Mouse (Mus musculus) forebrain, embryonic 13.5 days (tissue): Measurements from ENCODE around the gene Igflr1. TPM values are rescaled to one million over a fixed set of nuclear protein-coding genes. Genes with fewer than 3 reads are reported as not detected.

Source experiments
- ATAC-seq: fragments of 200-750 bp; cut with Nextera tagmentation; 2 replicates; pipeline ENCODE4 v1.8.0; 2017
- H3K27ac ChIP-seq: fragments of 300-500 bp; sonication (generic); 2 replicates; pipeline ENCODE4 v1.5.1; 2015; ENCODE audit warnings: inconsistent platforms, mild to moderate bottlenecking, moderate library complexity
- H3K27me3 ChIP-seq: fragments of 300-500 bp; sonication (generic); 2 replicates; pipeline ENCODE4 v1.6.1; 2015; ENCODE audit warnings: mild to moderate bottlenecking, inconsistent platforms
- H3K36me3 ChIP-seq: fragments of 300-500 bp; sonication (generic); 2 replicates; pipeline ENCODE4 v1.6.1; 2015; ENCODE audit warnings: mild to moderate bottlenecking, inconsistent platforms; ENCODE audit not compliant: poor library complexity, severe bottlenecking
- H3K4me1 ChIP-seq: fragments of 300-500 bp; sonication (generic); 2 replicates; pipeline ENCODE4 v1.6.1; 2015; ENCODE audit warnings: inconsistent platforms
- H3K4me2 ChIP-seq: fragments of 300-500 bp; sonication (generic); 2 replicates; pipeline ENCODE4 v1.6.1; 2015; ENCODE audit warnings: inconsistent platforms, mild to moderate bottlenecking, moderate library complexity
- H3K4me3 ChIP-seq: fragments of 300-500 bp; sonication (generic); 2 replicates; pipeline ENCODE4 v1.5.1; 2015; ENCODE audit warnings: mild to moderate bottlenecking, inconsistent platforms
- H3K9ac ChIP-seq: fragments of 300-500 bp; sonication (generic); 2 replicates; pipeline ENCODE4 v1.6.1; 2015; ENCODE audit warnings: mild to moderate bottlenecking, inconsistent platforms
- H3K9me3 ChIP-seq: fragments of 300-500 bp; sonication (generic); replicated peaks from 2 replicates; pipeline ENCODE4 v1.6.1; 2016; ENCODE audit warnings: inconsistent platforms
- WGBS: fragments of 180-500 bp; shearing (Covaris S2); methylation state at CpG from one replicate; pipeline ENCODE4 v1.1.7; 2015; 5-methylcytosine and 5-hydroxymethylcytosine counted together
- polyA plus RNA-seq: library from polyadenylated mRNA; unstranded; fragments of >200 nt; fragmentation: Nextera tagmentation; extraction: Ambion mirVana; gene quantifications from 2 replicates; pipeline ENCODE4 v1.2.1, GENCODE M21; 2015

Gene Igflr1
- polyA plus RNA-seq: 7.4 and 8.2 TPM in 2 replicates

DNA sequence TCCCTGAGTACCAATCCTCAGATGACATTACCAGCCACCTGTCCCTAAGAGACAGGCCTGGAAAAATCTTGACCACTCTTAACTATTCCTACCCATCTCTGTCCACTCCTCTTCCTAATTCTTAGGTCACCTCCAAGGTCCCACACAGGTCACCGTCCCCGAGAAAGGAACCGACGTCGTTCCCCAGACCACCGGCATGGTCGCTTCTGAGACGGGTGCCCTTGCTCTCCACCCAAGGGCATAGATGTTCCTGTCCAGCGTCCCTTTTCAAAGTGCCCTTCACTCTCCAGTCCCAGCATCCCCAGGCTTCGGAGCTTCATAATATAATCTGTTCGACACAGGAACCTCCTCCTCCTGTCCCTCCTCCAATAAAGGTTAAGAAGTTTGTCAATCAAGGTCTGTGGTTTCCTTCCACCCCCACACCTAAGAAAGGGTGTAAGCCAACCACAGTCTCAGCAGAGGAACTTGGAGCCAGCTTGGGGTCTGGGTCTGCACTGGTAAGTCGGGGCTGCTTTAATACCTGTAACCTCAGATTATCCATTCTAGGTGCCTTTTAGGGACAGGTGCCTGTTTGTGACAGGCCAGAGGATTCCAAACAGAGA lies at the start of gene Igflr1:
Gene Igflr1 (plus strand): TSS at position 458 of the 602 bp plus-strand sequence.
- Histone ChIP-seq H3K27ac (no peak within 1 kb of the TSS), H3K36me3 (peaks cover 54% of the 10 kb centered on the region), H3K4me2 (peak within 1 kb of the TSS; percentile 89), H3K4me1 (peaks cover 20% of the 10 kb centered on the region), H3K9me3 (no peaks in the 10 kb centered on the region), H3K9ac (no peak within 1 kb of the TSS), H3K27me3 (no peaks in the 10 kb centered on the region), H3K4me3 (no peak within 1 kb of the TSS)
- 95% methylated on average over 12 of the region's 12 CpGs for WGBS
- no peak for ATAC-seq

DNA sequence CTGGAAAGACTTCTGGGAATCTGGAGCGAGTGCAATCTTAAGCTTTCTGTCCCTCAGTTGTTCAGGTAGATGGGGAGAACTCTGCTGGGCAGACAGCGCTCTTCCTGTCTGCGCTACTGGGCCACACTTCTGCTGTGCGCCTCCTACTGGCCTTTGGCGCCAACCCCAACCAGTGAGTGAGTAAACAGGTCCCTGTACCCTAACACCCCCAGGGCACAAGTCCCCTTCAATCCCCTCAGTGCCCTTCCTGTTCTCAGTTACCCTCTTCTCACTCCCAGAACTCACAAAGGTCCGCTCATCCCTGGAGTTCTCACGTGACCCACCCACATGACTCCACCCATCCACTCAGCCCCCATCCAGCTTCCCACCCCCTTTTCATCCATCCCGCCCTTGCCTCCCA lies 46.9 kb upstream of the Igflr1 start:
- Histone ChIP-seq H3K36me3 (peaks cover 15% of the 10 kb centered on the region), H3K4me2 (no peak overlapping the region), H3K27ac (no peak overlapping the region), H3K4me1 (0 out of 2 replicates have a peak, but pooled peaks cover 13% of the 10 kb centered on the region), H3K9me3 (no peaks in the 10 kb centered on the region), H3K9ac (no peak overlapping the region), H3K4me3 (no peak overlapping the region), H3K27me3 (no peaks in the 10 kb centered on the region)
- no peak for ATAC-seq
- WGBS: 46% methylated on average over 8 of the region's 8 CpGs

DNA sequence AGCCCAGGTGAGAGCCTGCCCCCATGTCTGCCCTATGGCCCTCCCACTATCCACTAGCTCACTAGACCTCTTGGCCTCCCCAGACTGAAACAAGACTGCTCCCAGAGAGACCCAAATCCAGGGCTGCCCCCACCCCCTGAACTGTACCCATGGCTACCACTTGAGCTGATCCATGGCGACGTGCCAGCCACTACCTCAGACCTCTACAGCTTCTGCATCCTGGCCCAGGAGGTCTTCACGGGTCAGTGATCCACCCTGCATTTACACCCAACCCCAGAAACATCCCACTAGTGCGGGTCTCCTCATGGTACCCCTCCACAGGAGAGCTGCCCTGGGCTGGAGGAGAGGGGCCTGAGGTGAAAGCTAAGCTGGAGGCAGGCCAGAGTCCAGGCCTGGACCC lies 44.8 kb upstream of the Igflr1 start:
- H3K9me3 ChIP-seq: no peaks in the 10 kb centered on the region
- 64% methylated on average over 4 of the region's 4 CpGs for whole genome bisulfite sequencing
- H3K4me2 ChIP-seq: no peak overlapping the region
- 0 out of 2 replicates have a peak, but pooled peaks cover 13% of the 10 kb centered on the region for H3K4me1 ChIP-seq
- H3K27ac ChIP-seq: no peak overlapping the region
- no peak overlapping the region for H3K4me3 ChIP-seq
- H3K36me3 ChIP-seq: peaks cover 36% of the 10 kb centered on the region
- peak overlapping the region; percentile 14 for H3K9ac ChIP-seq
- no peaks in the 10 kb centered on the region for H3K27me3 ChIP-seq
- ATAC-seq: peak; percentile 26

DNA sequence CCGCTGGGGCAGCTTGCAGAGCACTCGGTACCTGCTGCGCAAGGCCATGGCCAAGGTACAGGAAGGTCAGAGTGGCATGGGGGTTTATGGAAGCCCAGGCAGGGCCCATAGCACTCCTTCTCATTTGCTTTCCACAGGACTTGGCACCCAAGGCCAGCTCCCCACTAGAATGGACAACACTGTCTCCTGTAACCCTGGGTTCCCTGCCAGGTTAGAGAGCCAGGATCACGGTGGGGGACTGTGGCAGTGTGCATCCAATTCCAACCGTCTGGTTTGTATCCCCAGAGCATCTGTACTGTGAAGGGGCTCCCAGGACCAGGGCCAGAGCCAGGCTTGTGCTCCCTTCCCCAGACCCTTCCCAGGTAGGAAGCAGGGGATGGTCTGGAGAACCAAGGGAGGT lies 44.4 kb upstream of the Igflr1 start:
- Histone ChIP-seq H3K36me3 (peaks cover 41% of the 10 kb centered on the region), H3K9me3 (no peaks in the 10 kb centered on the region), H3K9ac (no peak overlapping the region), H3K27me3 (no peaks in the 10 kb centered on the region), H3K4me1 (peaks cover 13% of the 10 kb centered on the region; the same call in 1 of the 2 replicates), H3K27ac (peak overlapping the region; percentile 44; the same call in 1 of the 2 replicates), H3K4me3 (no peak overlapping the region), H3K4me2 (no peak overlapping the region)
- WGBS: 76% methylated on average over 5 of the region's 5 CpGs
- peak; percentile 7; the same call in 1 of the 2 replicates for ATAC-seq

DNA sequence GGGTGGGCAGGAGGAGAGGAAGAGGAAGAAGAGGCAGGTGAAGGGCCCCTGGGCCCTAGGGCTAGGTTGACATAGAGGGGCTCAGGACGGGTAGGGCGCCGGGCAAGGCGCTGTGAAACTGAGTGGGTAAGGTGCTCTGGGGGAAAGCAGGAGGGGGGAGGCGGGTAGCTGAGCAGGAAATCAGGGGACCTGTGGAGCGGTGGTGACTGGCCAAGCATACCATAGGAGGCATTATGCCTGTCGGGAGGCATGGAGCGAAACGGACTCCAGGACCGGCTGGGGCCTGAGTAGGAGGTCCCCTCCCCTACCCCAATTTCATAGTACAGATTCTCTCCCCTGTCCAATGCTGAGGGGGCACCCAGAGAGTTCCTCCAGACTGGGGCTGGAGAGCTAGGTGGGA lies 42.4 kb upstream of the Igflr1 start:
- no peak overlapping the region for H3K4me2 ChIP-seq
- no peak for ATAC-seq
- no peak overlapping the region for H3K4me3 ChIP-seq
- peaks cover 61% of the 10 kb centered on the region for H3K36me3 ChIP-seq
- H3K4me1 ChIP-seq: peaks cover 24% of the 10 kb centered on the region
- H3K27me3 ChIP-seq: no peaks in the 10 kb centered on the region
- no peak overlapping the region for H3K9ac ChIP-seq
- 81% methylated on average over 10 of the region's 10 CpGs for WGBS
- H3K27ac ChIP-seq: no peak overlapping the region; the same call in 1 of the 2 replicates
- no peaks in the 10 kb centered on the region for H3K9me3 ChIP-seq

DNA sequence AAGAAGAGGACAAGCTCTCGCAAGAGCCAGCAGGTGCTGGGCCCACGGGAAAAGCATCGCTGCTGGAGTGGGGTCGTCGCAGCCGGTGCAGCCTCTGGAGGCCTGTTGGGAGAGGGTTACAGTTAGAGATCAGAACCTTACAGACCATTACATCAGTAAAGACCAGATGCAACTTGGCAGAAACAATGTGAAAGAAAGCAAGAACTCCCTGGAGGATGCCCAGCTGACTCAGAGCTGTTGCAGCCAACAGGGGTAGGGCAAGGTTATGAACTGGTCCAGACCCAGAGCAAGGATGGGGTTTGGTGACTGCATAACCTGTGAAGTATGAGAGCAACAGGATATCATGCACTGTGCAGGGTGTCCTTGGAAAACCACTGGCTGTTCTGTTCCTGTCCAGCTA lies 40.7 kb upstream of the Igflr1 start:
- H3K9ac ChIP-seq: no peak overlapping the region
- no peaks in the 10 kb centered on the region for H3K27me3 ChIP-seq
- ATAC-seq: no peak
- H3K4me2 ChIP-seq: no peak overlapping the region
- peaks cover 24% of the 10 kb centered on the region for H3K4me1 ChIP-seq
- H3K27ac ChIP-seq: no peak overlapping the region
- H3K9me3 ChIP-seq: no peaks in the 10 kb centered on the region
- peaks cover 77% of the 10 kb centered on the region for H3K36me3 ChIP-seq
- no peak overlapping the region for H3K4me3 ChIP-seq
- 84% methylated on average over 6 of the region's 6 CpGs for WGBS

DNA sequence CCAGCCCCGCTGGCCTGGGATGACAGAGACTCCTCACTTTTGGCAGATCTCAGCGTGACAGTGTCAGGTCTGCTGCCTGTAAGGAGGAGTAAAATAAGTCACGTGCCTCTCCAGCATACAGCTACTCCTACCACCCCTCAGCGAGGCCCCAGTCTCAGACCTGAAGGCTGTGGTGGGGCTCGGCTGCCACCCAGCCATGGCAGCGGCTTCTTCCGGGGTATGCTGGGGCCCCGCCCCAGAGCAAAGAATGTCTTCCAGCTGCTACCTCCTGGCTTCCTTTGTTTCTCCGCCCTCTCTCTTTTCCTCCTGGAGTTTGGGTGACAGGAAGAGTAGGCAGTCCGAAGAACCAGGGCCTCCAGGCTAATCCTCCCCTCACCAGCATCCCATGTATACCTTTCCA lies 39.3 kb upstream of the Igflr1 start:
- no peak for ATAC-seq
- Histone ChIP-seq H3K4me3 (no peak overlapping the region), H3K9me3 (no peaks in the 10 kb centered on the region), H3K4me2 (no peak overlapping the region), H3K4me1 (peaks cover 16% of the 10 kb centered on the region), H3K36me3 (peaks cover 91% of the 10 kb centered on the region), H3K27me3 (no peaks in the 10 kb centered on the region), H3K9ac (peak overlapping the region; percentile 34; the same call in 1 of the 2 replicates), H3K27ac (no peak overlapping the region)
- 29% methylated on average over 10 of the region's 10 CpGs for WGBS

DNA sequence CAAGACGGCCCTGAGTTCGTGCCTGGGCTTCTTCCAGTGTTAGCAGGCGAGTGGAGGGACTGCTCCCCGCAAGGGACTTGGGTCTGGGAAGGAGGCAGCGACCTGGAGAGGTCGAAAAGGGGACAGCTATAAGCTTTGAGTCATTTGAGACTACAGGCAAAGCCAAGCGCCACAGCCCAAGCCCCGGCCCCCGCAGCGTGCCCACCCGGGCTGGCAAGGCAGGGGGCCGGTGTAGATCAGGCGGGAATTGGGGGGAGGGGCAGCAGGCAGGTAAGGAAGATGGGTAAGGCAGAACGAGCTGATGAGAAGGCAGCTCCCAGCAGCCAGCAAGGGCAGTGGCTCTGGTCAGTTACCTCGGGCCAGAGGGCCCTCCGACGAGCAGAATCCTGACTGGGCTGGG lies 38.8 kb upstream of the Igflr1 start:
- H3K27ac ChIP-seq: no peak overlapping the region
- no peak for ATAC-seq
- H3K9ac ChIP-seq: peak overlapping the region; percentile 34
- H3K27me3 ChIP-seq: no peaks in the 10 kb centered on the region
- H3K4me3 ChIP-seq: no peak overlapping the region
- peaks cover 96% of the 10 kb centered on the region for H3K36me3 ChIP-seq
- H3K4me1 ChIP-seq: peaks cover 17% of the 10 kb centered on the region
- WGBS: 27% methylated on average over 17 of the region's 17 CpGs
- H3K4me2 ChIP-seq: no peak overlapping the region
- H3K9me3 ChIP-seq: no peaks in the 10 kb centered on the region

DNA sequence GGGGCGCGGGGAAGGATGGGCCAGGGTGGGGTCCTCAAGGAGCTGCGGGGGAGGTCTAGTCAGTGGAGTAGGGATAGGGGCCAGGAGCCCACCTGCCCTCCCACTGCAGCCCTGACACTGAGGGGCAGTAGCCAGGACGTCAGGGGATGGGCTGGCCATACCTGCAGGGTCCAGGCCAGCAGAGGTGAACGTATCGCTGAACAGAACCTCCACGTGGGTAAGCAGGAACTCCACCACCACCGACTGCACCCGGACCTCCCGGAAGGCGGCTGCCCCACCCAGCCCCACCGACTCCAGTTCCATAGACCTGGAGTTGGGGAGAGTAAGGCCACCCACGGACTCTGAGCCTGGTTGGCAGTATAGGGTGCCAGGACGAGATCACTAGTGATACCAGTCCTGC lies 38.2 kb upstream of the Igflr1 start:
- H3K4me3 ChIP-seq: no peak overlapping the region
- peaks cover 100% of the 10 kb centered on the region for H3K36me3 ChIP-seq
- H3K4me1 ChIP-seq: peaks cover 21% of the 10 kb centered on the region
- H3K4me2 ChIP-seq: no peak overlapping the region
- no peaks in the 10 kb centered on the region for H3K9me3 ChIP-seq
- 82% methylated on average over 14 of the region's 14 CpGs for WGBS
- H3K27ac ChIP-seq: no peak overlapping the region
- H3K27me3 ChIP-seq: no peaks in the 10 kb centered on the region
- no peak for ATAC-seq
- H3K9ac ChIP-seq: 0 out of 2 replicates have a peak overlapping the region, but pooled peaks have one; percentile 34

DNA sequence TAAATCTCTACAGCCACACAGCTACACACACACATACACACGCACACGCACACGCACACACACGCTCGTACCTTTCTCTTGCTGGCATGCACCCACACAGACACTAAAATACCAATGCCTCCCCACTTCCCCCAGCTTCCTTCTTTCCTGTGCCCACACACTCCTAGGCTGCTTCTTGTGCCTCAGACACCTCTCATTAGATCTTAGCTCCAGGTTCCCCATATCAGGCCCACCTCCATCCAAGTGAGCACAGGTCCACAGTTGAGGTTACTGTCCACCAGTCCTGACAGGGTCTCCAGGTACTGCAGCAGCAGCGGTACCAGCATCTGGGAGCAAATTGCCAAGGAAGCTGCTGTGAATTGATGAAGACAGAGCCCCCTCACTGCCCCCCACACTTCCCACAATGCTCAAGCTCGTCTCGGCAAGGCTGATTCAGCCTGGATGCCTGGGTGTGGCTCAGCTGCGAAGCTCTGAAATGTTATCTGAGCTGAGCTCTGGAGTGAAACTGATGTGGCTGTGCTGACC lies 33.9 kb upstream of the Igflr1 start:
- peak overlapping the region; percentile 94; the same call in 1 of the 2 replicates for H3K4me2 ChIP-seq
- no peaks in the 10 kb centered on the region for H3K9me3 ChIP-seq
- peaks cover 46% of the 10 kb centered on the region for H3K4me1 ChIP-seq
- H3K27ac ChIP-seq: no peak overlapping the region
- H3K9ac ChIP-seq: peak overlapping the region; percentile 91
- H3K36me3 ChIP-seq: peaks cover 70% of the 10 kb centered on the region
- no peaks in the 10 kb centered on the region for H3K27me3 ChIP-seq
- 84% methylated on average over 9 of the region's 9 CpGs for WGBS
- peak overlapping the region; percentile 15 for H3K4me3 ChIP-seq
- ATAC-seq: no peak

DNA sequence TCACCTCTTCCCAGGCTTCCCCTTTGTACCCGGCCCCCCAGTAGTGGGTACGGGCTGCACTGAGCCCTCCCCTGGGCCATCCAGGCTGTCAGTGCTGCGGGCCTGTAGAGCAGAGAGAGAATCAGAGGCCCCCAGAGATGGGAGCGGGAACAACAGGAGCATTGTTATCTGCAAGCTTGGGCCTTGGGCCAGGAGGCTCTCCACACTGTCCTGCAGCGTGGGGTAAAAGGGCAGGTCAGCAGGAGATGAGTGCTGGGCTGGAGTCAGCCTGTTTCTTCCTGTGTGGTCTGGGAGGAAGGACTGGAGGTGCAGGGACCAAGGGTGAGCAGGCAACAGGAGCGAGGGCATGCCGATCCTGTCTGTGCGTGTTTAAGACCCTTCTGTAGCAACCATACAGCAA lies 32.3 kb upstream of the Igflr1 start:
- peak overlapping the region; percentile 77 for H3K4me3 ChIP-seq
- H3K9me3 ChIP-seq: no peaks in the 10 kb centered on the region
- no peaks in the 10 kb centered on the region for H3K27me3 ChIP-seq
- no peak overlapping the region for H3K27ac ChIP-seq
- ATAC-seq: no peak
- H3K36me3 ChIP-seq: peaks cover 55% of the 10 kb centered on the region
- peak overlapping the region; percentile 94 for H3K4me2 ChIP-seq
- H3K9ac ChIP-seq: peak overlapping the region; percentile 91
- WGBS: 12% methylated on average over 8 of the region's 8 CpGs
- H3K4me1 ChIP-seq: peaks cover 40% of the 10 kb centered on the region

DNA sequence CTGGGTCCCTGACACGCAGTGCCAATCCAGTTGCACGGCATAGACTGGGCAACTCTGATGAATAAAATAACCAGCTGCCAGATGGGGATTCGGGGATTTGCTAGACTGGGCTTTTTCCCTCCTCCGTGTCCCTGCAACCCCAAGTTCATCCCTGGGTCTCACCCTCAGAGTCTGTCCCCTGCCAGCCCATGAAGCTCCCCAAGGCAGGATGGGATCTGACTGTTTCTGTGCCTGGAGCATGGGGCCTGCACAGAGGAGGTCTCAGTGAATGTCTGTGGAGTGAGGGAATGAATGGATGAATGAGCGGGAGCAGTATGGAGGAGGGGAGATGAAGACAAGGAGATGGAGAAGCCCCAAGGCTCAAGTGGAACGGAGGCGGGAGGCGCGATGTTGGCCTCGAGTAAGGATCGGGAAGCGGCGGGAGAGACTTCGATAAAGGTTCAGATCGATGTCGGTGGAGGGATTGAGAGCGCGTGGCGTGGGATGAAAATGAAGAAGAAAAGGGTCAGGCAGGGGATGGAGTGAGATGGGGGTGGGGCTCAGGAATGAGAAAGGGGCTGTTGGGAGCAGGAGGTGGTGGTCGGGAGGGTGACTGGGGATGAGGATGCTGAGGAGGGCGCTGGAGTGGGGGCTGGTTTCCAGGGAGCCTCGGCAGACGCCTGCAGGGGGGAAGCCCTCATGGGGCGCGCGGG lies 31.1 kb upstream of the Igflr1 start:
- Histone ChIP-seq H3K27ac (peak overlapping the region; percentile 89), H3K4me1 (peaks cover 40% of the 10 kb centered on the region), H3K9ac (peak overlapping the region; percentile 91), H3K9me3 (no peaks in the 10 kb centered on the region), H3K4me3 (peak overlapping the region; percentile 77), H3K36me3 (peaks cover 51% of the 10 kb centered on the region), H3K4me2 (peak overlapping the region; percentile 94), H3K27me3 (no peaks in the 10 kb centered on the region)
- WGBS: 2% methylated on average over 22 of the region's 26 CpGs
- peak; percentile 44 for ATAC-seq
